Mouse (Mus musculus) thymus, postnatal 0 days (tissue): ENCODE measurements around the gene Ptgfrn. TPM values are rescaled to one million over a fixed set of nuclear protein-coding genes. Genes with fewer than 3 reads are reported as not detected.

ENCODE experiments used
- DNase-seq: peaks from one replicate; pipeline ENCODE4 v3.0.0-alpha.2; 2015; ENCODE audit warnings: low spot score
- polyA plus RNA-seq: library from polyadenylated mRNA; unstranded; fragments of >200 nt; fragmentation: Nextera tagmentation; extraction: Ambion mirVana; gene quantifications from 2 replicates; pipeline ENCODE4 v1.2.1, GENCODE M21; 2015

Gene Ptgfrn
- polyA plus RNA-seq, 1 experiment from 2014 or later, result 1.7 TPM

DNA sequence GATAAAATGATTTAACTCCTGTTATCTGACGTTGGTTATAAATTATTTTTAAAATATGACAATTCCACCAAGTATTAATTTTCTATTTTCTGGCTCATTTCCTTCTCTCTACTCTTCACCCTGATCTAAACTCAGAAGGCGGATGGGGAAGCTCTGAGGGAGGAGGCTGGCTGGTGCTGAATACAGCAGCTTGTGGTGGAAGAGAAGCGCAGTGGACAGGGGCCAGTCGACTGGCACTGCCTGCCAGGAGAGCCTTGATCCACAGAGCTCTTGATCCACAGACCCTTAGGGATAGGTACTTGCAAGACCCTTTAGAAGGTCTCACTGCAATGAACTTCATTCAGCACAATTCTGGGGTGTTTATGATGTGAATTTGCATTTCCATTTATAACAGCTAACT, 29.2 kb downstream of the Ptgfrn start:
- no peak for DNase-seq

DNA sequence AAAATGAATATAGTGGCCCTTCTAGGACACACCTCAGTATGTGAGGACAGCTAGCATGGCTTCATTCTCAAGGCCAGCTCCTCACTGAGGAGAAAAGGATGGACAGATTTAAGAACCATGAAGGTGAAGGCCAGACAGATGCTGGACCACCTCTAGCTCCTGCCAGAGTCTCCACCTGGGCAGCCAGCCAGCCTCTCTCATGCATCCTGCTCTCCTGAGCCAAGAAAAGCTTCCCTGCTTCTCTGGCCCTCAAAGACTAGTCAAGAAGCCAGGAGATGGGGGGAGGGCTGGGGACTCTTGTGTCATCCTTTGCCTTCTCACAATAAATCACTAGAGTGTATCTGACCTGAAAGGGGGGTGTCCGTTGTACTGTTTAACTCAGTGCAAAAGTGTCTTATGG, 31.7 kb downstream of the Ptgfrn start:
- DNase-seq, result no peak

DNA sequence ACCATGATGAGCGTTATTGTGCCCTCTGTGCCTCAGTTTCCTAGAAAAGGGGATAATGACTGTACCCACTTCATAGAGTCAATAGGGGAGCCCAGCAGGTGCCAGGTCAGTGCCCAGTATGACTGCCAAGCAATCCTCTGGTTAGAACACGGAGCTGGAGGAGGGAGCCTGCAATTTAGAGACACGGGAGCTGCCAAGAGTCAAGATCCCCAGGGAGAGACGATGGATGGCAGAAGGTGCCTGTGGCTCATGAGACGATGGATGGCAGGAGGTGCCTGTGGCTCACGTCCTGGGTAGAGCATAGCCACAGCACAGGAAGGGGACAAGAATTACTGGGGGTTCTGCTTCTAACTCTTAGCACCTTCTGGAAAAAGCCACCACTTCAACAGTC, 32.4 kb downstream of the Ptgfrn start:
- DNase-seq, result no peak

DNA sequence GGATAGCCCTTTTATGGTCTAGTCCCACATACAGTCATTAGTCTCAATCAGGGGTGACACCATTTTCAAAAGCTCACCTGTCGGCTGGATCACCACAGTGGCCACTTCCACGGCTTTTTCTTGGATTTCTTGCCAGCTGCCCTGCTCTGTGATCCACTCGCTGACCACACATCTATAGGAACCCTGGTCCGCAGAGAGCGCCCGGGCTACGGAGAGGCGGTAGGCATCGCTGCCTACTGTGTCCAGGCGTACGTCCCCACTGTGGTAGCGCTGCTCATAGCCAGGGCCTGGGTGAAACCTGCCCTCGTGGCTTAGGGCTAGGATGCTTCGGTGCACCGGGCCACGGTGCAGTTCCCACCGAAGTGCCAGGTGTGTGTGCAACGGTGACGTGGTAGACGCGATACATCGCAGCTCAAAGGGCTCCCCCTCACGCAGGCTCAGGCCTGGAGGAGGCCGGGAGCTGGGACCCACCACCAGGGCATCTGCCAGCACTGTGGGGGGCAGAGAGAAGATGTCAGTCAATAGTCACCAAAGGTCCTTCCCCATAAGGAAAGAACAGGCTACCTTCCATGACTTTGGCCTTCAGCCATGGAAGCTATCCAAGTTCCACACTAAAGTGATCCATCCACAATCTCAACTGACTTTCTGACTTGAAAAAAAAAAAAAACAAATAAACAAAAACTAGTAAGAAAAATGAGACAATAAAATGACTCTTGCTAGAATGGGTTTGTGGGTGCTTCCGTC, 32.9 kb downstream of the Ptgfrn start:
- DNase-seq, result no peak

DNA sequence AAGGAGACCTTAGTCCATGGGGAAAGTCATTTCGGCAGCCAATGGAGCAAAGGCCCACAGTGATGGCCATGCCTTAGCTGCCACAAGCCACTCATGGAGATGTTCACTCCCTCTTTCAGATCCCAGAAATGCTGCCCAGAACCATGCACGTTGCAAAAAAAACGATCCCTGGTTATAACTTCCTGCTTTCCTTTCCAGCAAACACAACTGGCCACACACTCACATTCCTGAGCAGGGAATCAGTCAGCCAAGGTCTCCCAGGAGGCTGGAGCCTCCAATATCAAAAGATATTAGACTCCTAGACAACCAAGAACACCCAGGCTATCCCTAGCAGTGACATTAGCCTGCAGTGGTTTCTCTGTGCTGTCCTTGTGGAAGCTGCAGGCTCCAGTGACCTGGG, 34.2 kb downstream of the Ptgfrn start:
- no peak for DNase-seq

DNA sequence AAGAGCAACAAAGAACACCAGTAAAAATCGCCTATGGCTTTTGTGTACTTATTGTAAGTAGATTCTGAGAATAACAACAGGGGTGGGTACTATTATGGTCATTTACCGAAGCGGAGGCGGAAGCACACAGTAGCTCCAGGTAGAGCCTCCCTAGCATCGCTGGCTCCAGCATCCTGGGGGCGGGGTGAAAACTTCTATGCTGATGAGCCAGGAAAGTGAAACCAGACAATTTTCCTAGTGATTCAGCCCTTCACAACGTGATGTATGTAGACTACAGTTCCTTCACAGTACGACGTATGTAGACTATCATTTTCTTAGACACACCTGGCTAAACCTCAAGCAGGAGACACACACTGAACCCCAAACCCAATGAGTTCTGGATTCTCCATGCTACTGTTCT, 36.7 kb downstream of the Ptgfrn start:
- no peak for DNase-seq

DNA sequence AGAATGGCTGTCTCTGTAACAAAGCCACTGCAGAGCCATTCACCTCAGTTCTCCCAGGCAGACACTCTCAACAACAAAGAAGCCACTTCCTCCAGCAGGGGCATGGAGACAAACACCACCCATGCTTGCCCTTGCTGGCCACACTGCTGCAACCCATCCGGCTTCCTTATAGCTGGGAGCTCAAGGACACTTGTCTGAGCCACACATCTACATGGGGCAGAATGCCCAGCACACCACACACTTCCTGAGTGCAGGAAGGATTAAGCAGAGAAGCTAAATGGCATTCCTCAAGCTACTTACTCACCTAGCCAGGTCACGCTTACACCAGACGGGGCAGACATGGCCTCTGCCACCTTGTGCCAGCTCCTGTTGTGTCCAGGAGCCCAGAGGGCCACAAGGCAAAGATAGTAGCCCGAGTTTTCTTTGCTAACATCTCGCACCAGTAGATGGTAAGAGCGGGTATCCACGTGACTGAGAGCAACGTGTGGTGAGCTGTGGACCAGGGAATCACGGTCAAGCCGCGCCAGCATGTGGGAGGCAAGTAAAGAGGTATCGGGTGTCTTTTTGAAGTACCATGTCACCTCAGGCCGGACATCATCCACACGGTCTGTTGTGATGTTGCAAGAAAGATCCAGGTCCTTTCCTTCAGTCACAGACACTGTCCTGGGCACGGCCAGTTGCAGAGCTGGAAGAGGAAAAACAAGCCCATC, 37.4 kb downstream of the Ptgfrn start:
- peak; percentile 26 for DNase-seq

DNA sequence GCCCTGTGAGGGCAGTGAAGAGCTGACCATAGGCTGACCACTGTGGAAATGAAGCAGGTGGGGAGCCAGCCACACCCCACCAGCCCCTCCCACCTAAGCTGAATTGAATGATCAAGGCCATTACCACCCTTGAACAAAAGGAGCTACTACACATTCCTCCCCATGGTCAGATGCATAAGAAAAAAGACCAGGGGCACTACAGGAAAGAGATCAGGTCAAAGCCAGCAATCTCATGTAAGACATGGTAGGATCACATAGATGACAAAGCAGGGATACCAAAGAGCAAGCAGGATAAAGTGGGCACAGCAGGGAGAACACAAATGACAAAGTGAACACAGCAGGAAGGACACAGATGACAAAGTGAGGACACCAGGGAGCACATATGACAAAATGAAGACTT, 38.5 kb downstream of the Ptgfrn start:
- no peak for DNase-seq

DNA sequence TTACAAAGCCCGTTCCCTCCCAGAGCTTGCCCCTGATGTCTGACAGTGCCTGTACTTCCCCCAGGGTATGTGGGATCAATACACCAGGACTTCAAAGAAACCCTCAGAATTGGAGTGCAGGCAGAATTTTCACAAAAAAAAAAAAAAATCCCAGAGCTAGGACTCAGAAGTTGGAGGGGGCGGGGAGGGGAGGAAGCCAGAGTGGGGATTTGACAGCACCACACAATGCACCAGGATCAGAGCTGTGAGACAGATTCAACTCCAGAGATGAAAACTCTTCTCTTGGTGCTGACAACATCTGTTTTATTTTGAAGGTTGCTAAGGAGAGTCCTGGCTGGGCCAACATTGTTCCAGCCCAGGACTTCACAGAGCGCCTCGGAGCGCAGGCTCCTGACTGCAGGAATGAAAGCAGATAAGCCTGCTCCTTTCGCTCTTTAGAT, 39.3 kb downstream of the Ptgfrn start:
- no peak for DNase-seq

DNA sequence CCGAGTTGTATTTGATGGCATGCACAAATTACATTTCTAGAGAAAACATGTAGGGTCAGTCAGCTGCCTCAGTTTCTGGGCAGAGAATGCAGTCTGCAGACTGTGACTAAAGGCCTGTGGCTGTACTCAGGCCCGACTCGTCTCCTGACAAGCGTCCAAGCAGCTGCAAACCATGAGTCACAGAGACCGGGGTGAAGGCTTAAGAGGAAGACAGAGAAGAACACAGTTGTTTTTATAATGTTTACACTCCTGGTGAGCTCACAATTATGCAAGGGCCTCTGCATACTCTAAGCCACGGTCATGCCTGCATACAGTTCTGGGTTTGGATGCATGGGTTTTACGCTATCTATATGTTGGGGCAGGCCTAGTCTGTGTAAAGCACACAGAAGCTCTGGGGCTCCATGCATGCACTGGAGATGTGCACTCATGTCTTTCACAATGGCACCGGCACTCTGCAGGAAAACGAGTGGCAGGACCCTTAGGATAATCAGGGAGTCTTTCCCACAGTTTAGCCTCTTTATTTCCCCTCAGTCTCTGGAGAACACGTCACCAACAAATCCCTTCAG, 39.8 kb downstream of the Ptgfrn start:
- DNase-seq, result no peak

DNA sequence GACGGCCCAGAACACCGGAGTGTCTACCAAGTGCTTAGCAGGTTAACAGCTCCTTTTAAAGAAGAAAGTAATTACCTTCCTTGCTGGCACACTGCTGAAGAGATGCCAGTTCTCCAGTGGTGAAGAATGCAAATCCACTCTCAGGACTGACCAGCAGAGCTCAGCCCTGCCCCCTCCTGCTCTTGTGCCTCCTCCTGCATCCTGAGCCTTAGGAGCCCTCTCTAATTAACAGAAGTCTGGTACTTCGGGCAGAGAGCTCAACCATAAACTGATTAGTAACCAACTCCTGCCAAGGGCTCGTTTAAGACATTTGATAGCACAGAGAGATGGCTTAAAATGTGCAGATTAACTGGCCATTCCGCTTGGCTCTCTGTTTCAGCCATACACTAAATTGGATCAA, 41.4 kb downstream of the Ptgfrn start:
- DNase-seq, result no peak

DNA sequence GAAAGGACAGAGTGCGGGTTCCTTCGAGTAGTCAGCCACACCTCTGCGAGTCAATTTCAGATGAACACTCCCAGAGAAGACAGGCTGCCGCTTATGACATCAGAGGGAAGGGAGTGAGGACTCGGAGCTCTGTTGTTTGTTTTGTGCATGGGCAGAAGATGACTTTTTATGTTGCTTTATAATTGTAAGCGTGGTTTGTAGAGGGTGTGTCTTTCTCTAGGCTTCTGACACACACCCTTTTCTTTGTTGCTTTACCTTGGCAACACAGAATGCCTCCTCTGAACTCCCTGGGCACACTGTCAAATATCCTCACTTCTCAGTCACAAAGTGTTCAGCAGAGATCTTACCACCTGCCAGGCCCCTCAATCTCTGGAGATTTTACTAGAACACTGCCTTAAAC, 43.9 kb downstream of the Ptgfrn start:
- no peak for DNase-seq

DNA sequence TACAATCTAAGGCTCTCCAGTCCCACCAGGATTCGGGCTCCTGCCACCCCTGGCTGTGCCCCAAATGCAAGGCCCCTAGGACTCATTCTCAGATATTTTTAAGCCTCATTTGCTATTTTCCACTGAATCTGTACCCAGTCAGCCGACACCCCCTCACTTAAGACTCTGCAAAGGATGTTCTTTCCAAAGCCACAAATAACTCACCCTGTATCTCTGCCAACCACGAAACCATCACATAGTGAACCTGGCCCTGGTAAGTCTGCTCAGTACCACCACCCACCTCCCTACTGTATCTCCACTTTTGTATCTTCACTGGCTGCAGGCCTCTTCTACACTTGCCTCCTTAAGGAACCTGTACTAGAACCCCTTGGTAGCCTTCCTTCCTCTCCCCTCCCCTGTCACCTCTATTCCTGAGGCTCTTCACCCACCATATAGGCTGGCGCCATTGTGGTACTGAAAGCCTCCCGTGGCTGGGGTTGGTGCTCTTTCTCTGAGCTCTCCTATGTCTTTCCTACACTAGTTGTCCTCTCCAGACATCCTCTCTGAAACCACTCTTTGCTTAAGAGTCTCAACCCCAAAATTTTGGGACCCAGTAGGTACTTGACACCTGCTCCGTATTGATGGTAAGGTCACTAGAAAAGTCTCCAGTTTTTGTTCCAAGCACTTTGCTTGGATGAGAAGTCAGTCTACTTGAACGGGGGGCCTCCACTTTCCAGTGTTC, 48.1 kb downstream of the Ptgfrn start:
- DNase-seq, result no peak

DNA sequence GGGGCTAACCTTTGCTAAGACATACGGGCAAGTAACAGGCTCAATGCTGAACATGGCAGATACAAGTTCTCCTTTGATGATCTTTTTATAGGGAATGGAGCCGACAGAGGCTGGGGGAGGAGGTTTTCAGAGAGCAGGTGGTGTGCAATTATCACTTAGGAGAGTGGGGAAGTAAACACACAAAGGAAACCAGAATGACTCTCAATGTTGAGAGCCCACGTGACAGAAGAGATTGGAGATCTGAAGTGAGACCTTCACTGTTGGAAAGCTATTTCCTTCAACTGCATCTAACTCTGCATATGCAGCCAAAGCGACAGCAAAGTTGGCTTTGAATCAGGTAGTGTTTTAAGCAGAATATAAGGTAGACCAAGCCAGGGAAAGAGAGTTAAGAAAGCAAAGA, 50.9 kb downstream of the Ptgfrn start:
- DNase-seq, result peak; percentile 38

DNA sequence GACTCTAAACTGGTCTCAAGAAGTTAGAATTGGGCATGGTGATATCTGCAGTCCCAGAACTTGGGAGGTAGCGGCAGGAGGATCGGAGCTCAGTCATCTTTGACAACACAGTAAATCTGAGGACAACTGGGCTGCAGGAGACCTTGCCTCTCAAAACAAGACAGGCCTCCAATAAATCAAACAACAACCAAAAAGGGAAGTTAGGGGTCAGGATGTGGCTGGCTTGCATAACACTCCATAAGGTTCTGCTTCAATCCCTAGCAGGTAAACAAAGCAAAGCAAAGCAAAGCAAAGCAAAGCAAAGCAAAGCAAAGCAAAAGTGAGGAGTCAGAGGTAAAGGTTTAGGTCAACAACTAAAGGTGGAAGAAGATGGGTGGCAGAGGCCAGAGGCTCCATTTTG, 51.9 kb downstream of the Ptgfrn start:
- no peak for DNase-seq

DNA sequence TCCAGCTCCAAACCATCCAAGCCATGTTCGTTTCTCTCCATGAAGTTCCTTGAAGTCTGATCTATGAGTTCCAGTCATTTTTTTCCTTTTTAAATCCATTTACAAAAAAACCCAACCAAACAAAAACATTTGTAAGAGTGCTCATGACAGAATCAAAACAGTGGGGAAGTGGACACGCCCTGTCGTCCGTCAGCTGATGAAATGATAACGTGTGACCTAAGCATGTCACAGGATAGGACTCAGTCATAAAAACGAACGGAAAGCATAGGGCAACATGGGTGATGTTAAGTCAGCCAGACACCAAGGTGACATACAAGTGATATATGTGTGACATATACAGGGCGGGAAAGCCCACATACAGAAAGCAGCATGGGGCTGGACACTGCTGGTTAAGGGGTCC, 54.9 kb downstream of the Ptgfrn start:
- DNase-seq, result no peak

DNA sequence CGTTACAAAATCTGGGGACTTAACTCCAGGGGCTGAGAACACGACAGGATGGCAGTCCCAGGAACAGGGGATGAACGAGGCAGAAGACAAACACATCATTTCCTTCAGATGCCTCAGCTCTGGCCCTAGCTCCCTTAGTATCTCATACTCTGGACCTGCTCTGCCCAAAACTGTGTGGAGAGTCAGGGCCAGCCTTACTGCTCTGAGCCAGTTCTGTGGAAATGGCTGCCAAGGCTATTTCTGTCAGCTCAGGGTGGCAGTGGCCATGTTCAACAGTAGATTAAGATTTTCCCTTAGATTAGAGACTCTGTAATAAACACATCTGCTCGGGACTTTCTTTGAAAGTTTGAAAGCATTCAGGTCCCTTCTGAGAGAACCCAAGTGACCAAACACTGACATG, 58.5 kb downstream of the Ptgfrn start:
- DNase-seq, result no peak

DNA sequence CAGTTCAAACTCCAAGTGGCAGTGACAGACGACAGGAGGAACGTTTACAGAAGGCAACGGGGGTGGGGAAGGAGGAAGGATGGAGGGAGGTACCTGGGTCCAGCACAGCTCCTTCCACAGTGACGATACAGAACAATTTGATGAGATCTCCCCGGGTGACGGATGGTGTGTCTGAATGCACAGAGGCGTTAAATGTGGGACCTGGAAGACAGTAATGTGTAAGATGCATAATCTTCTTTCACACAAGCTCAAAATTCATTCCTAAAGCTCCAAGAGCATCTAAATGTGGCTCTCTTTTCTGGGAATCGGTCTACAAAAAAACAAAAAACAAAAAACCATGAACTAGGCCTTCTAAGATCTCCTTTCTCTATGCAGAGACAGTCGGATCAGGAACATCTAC, 60.1 kb downstream of the Ptgfrn start:
- DNase-seq, result no peak

DNA sequence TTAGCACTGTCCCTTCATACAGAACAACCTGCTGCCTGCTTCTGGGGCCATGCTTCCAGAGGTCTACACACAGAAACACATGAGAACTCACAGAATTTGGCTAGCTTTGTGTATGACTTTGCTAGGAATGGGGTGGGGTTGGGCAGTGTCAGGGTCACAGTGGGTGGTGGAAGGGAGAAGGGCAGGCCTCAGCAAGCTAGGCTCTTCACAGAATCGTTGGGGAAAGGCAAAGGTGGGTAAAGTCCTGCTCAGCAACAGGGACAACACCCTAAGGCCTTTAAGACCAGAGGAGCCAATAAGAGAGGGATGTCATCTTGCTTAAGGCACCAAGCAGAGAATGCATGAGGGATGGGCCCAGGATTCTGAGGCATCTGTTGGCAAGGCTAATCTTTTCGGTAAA, 61.3 kb downstream of the Ptgfrn start:
- no peak for DNase-seq

DNA sequence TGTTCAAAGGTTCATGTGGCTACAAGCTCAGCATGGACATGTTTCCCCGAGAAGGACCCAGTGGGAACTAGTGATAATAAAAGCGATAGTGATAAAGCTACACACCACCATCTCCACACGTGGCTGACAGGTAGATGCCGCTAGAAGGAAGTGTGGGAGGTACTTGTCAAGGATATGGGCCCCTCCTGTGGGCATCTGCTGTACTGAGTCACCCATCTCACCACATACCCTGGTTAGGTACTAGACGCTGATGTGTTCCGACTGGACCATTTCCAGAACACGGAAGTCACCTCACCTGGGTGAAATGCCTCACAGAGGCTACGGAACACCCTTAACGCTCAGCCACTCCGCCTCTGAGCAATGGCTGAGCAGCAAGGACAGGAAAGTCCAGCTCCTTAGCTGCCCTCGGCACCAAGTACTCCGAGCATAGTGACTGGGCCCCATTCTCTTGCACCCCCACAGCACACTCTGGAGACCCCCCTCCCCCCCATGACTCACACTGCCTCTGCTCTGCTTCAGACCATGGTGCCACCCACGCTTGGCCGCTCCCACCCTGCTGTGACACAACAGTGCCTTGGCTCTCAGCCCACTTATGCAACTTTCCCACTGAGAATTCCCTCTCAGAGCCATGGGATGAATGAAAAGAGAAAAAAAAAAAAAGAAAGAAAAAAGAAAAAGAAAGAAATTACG, 62.3 kb downstream of the Ptgfrn start:
- no peak for DNase-seq

DNA sequence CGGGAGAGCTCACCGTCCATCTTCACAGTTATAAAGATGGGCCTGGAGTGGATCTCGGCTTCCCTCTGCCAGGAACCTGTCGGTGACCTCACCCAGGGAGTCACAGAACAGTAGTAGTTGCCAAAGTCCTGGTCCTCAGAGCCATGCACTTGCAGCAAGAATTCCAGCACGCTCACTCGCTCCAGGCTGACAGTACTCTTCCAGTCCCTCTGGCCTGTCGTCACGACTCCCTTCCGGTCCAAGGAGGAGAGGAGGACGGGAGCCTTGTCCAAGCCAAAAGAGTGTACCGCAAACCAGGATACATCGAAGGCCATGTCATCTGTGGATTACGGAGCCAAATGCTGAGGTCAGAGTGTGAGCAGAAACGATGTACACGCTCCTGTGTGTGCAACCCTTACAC, 64.6 kb downstream of the Ptgfrn start:
- no peak for DNase-seq

DNA sequence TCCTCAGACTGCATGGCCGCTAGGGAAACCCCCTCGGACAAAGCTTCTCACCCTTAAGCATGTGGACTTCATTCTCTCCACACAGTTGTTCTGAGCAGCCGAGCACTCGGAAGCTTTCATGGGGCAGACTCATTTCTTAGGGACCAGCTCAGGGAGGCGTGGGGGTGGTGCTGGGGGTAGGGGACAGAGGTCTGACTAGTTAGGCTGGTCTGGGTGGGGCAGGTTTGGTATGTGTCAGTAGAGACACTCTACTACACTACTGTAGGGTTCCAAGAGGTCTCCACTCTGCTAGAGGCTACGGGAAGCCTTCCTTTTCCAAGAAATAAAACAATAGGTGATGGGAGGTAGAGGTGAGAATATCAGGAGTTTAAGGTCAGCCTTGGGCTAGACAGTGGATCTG, 65.4 kb downstream of the Ptgfrn start:
- no peak for DNase-seq
